Mouse (Mus musculus): ENCODE data around the gene Dpt. TPM values are rescaled to one million over a fixed set of nuclear protein-coding genes. Genes with fewer than 3 reads are reported as not detected.

Gene Dpt
- polyA plus RNA-seq, 1 experiment = 44.5 TPM

Other genes starting within 250 kb of the Dpt start
- 2.7 and 3.3 TPM in 2 replicates for gene Xcl1, start 138.9 kb downstream of the Dpt start, polyA plus RNA-seq (2012; rRNA removed)

All from large intestine, adult 2 months (tissue).